Mouse (Mus musculus) liver, embryonic 14.5 days (tissue): ENCODE measurements at regions not wholly inside any gene's neighbourhood (a gene's known extent, or its start where the extent isn't known, plus 50 kb on each side); places are given as distances from the start of the nearest gene placed in this dataset.

Experiments
- CTCF ChIP-seq: IDR thresholded peaks from 2 replicates; pipeline ENCODE4 v1.5.1; 2016; ENCODE audit warnings: antibody characterized with exemption, low read depth, control low read depth
- EP300 ChIP-seq: IDR thresholded peaks from 2 replicates; pipeline ENCODE4 v1.6.1; 2016; ENCODE audit warnings: antibody characterized with exemption, low read depth

- peak; percentile 28; the same call in 1 of the 2 replicates for TF ChIP-seq CTCF
- TF ChIP-seq EP300, result no peak
Measured at GRCm38 (mm10) chr5:116894575-116894974, 221.3 kb downstream of the Suds3 start.
